Mouse (Mus musculus): Measurements from ENCODE around the gene Galnt11. TPM values are rescaled to one million over a fixed set of nuclear protein-coding genes. Genes with fewer than 3 reads are reported as not detected.

Gene Galnt11
- polyA plus RNA-seq, 1 experiment from 2014 or later: 42.4 TPM

DNA sequence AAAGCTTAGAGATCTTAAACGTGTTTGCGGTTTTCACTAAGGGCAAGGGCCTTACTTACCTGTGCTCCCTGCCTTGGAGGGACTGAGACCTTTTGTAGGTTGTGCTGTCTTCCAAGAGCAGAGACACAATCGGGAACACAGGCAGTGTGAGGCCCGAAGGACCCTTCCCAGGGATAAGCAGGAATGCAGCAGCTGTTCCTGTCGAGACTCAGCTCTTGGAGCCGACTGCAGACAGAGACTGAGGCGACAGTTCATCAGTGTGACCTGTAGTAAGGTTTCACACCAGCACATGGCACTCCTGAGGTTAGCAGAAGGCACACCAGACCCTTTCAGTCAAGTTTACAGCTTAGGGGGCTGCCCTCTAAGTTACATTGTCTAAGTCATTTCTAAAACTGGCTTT, 40.6 kb downstream of the Galnt11 start:
- Histone ChIP-seq H3K27me3 (no peaks in the 10 kb centered on the region), H3K9ac (replicated peaks) (no peak overlapping the region), H3K4me1 (replicated peaks) (no peaks in the 10 kb centered on the region), H3K36me3 (peaks cover 86% of the 10 kb centered on the region), H3K4me3 (replicated peaks) (no peak overlapping the region), H3K4me2 (replicated peaks) (no peak overlapping the region), H3K9me3 (no peaks in the 10 kb centered on the region), H3K27ac (no peak overlapping the region)
- ATAC-seq: no peak
- 86% methylated on average over 7 of the region's 7 CpGs for WGBS

GRCm38 (mm10) chr5:25268258-25268888, 46.7 kb downstream of the Galnt11 start:
- 93% methylated on average over 4 of the region's 4 CpGs for WGBS
- Histone ChIP-seq H3K9me3 (no peaks in the 10 kb centered on the region), H3K9ac (replicated peaks) (no peak overlapping the region), H3K27ac (no peak overlapping the region), H3K27me3 (no peaks in the 10 kb centered on the region), H3K4me1 (replicated peaks) (no peaks in the 10 kb centered on the region), H3K4me2 (replicated peaks) (no peak overlapping the region), H3K36me3 (peaks cover 77% of the 10 kb centered on the region), H3K4me3 (replicated peaks) (no peak overlapping the region)
- no peak for ATAC-seq

DNA sequence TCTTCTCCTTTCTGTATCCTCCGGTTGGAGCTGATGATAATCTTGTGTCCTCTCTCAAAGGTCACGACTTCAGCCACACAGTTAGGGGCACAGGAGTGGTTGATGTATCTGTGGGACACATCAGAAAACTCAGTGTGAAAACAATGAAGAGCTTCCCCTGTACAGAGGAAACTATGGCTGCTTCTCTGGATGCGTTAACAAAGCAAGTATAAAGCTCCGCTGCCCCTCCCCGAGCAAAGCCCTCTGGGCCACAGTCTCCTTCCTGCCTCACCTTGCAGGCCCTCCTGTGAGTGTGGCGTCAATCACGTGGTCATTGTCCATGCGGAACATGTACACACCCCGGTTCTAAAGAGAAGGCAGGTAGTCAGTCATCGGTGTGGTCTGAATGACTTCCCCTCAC, 53.9 kb downstream of the Galnt11 start:
- H3K4me1 ChIP-seq (replicated peaks): no peaks in the 10 kb centered on the region
- H3K4me2 ChIP-seq (replicated peaks): no peak overlapping the region
- no peaks in the 10 kb centered on the region for H3K9me3 ChIP-seq
- WGBS: 92% methylated on average over 10 of the region's 10 CpGs
- no peak overlapping the region for H3K27ac ChIP-seq
- no peak overlapping the region for H3K4me3 ChIP-seq (replicated peaks)
- no peaks in the 10 kb centered on the region for H3K27me3 ChIP-seq
- no peak overlapping the region for H3K9ac ChIP-seq (replicated peaks)
- ATAC-seq: no peak
- peaks cover 81% of the 10 kb centered on the region for H3K36me3 ChIP-seq

- H3K36me3 ChIP-seq: peaks cover 81% of the 10 kb centered on the region
- no peak overlapping the region for H3K4me3 ChIP-seq (replicated peaks)
- 76% methylated on average over 6 of the region's 6 CpGs for WGBS
- H3K27me3 ChIP-seq: no peaks in the 10 kb centered on the region
- H3K9ac ChIP-seq (replicated peaks): no peak overlapping the region
- no peak overlapping the region for H3K4me2 ChIP-seq (replicated peaks)
- no peaks in the 10 kb centered on the region for H3K4me1 ChIP-seq (replicated peaks)
- no peaks in the 10 kb centered on the region for H3K9me3 ChIP-seq
- H3K27ac ChIP-seq: no peak overlapping the region
- no peak for ATAC-seq
Observed at GRCm38 (mm10) chr5:25276365-25276764, 54.7 kb downstream of the Galnt11 start.

DNA sequence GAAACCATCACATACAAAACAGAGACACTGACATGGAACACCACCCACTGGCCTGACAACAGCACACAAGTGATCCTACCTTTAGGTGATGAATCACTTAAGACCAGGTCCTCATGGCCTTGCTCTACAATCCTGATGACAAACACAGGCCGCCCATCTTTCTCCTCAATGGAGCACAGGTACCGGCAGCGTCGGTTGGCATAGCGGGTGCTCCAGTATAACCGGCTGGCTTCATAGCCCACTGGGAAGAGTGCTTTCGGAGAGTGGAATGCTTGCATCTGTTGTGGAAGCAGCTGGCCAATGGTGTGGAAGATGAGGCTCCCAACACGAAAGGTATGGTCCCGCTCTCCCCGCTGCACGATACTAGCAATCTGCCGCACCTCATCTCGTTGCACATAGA, 62.3 kb downstream of the Galnt11 start:
- Histone ChIP-seq H3K4me2 (replicated peaks) (no peak overlapping the region), H3K36me3 (peaks cover 84% of the 10 kb centered on the region), H3K27ac (no peak overlapping the region), H3K4me1 (replicated peaks) (no peaks in the 10 kb centered on the region), H3K27me3 (no peaks in the 10 kb centered on the region), H3K9me3 (no peaks in the 10 kb centered on the region), H3K4me3 (replicated peaks) (no peak overlapping the region), H3K9ac (replicated peaks) (no peak overlapping the region)
- ATAC-seq: no peak
- 97% methylated on average over 13 of the region's 13 CpGs for WGBS

GRCm38 (mm10) chr5:25296830-25297229, 75.1 kb downstream of the Galnt11 start:
- Histone ChIP-seq H3K4me2 (replicated peaks) (no peak overlapping the region), H3K27me3 (no peaks in the 10 kb centered on the region), H3K4me3 (replicated peaks) (no peak overlapping the region), H3K9ac (replicated peaks) (no peak overlapping the region), H3K9me3 (no peaks in the 10 kb centered on the region), H3K27ac (no peak overlapping the region), H3K36me3 (peaks cover 31% of the 10 kb centered on the region), H3K4me1 (replicated peaks) (peaks cover 11% of the 10 kb centered on the region)
- WGBS: 42% methylated on average over 3 of the region's 3 CpGs
- ATAC-seq: no peak; the same call in 1 of the 2 replicates

GRCm38 (mm10) chr5:25310226-25310625, 88.5 kb downstream of the Galnt11 start:
- no peaks in the 10 kb centered on the region for H3K4me1 ChIP-seq (replicated peaks)
- WGBS: 98% methylated on average over 2 of the region's 2 CpGs
- no peak overlapping the region for H3K9ac ChIP-seq (replicated peaks)
- H3K9me3 ChIP-seq: no peaks in the 10 kb centered on the region
- H3K4me2 ChIP-seq (replicated peaks): no peak overlapping the region
- H3K27ac ChIP-seq: no peak overlapping the region
- no peak overlapping the region for H3K4me3 ChIP-seq (replicated peaks)
- peaks cover 54% of the 10 kb centered on the region for H3K36me3 ChIP-seq
- H3K27me3 ChIP-seq: no peaks in the 10 kb centered on the region
- no peak for ATAC-seq

- no peak overlapping the region for H3K4me2 ChIP-seq (replicated peaks)
- no peak overlapping the region for H3K9ac ChIP-seq (replicated peaks)
- ATAC-seq: no peak
- no peaks in the 10 kb centered on the region for H3K27me3 ChIP-seq
- H3K36me3 ChIP-seq: peaks cover 65% of the 10 kb centered on the region
- no peaks in the 10 kb centered on the region for H3K4me1 ChIP-seq (replicated peaks)
- 94% methylated on average over 6 of the region's 6 CpGs for WGBS
- no peak overlapping the region for H3K27ac ChIP-seq
- H3K4me3 ChIP-seq (replicated peaks): no peak overlapping the region
- no peaks in the 10 kb centered on the region for H3K9me3 ChIP-seq
Observed at GRCm38 (mm10) chr5:25313881-25314280, 92.2 kb downstream of the Galnt11 start.

Other genes starting within 250 kb of the Galnt11 start
- 74.5 and 76.9 TPM in 2 replicates for gene Prkag2, start 121.3 kb upstream of the Galnt11 start, polyA plus RNA-seq (2015; fragmentation: Nextera tagmentation; extraction: Ambion mirVana)
- gene Galntl5, start 40.4 kb upstream of the Galnt11 start, polyA plus RNA-seq (2015; fragmentation: Nextera tagmentation; extraction: Ambion mirVana): not detected in 2 replicates
- not detected in 2 replicates for gene E130116L18Rik, start 1.2 kb downstream of the Galnt11 start, polyA plus RNA-seq (2015; fragmentation: Nextera tagmentation; extraction: Ambion mirVana)

Data from midbrain, embryonic 13.5 days (tissue).